Mouse (Mus musculus) urinary bladder, adult 2 months (tissue): ENCODE data around the gene Sp100. TPM values are rescaled to one million over a fixed set of nuclear protein-coding genes. Genes with fewer than 3 reads are reported as not detected.

Experiments used
- DNase-seq: peaks from one replicate; pipeline ENCODE4 v3.0.0; 2022; ENCODE audit warnings: low spot score
- polyA plus RNA-seq: library from polyadenylated mRNA; depleted of rRNA; stranded (reverse); fragments of >200 nt; gene quantifications from 2 replicates; pipeline ENCODE4 v1.2.3, GENCODE M21; 2012

Gene Sp100
- polyA plus RNA-seq, 1 experiment, result 32.2 TPM

- no peak for DNase-seq
Observed at GRCm38 (mm10) chr1:85697721-85698493, 48.1 kb downstream of the Sp100 start.

GRCm38 (mm10) chr1:85702531-85702930, 52.7 kb downstream of the Sp100 start:
- DNase-seq, result no peak

GRCm38 (mm10) chr1:85703245-85704186, 53.7 kb downstream of the Sp100 start:
- DNase-seq, result peak; percentile 44

GRCm38 (mm10) chr1:85705552-85705951, 55.8 kb downstream of the Sp100 start:
- DNase-seq, result no peak

GRCm38 (mm10) chr1:85706754-85707153, 57.0 kb downstream of the Sp100 start:
- DNase-seq, result no peak

- no peak for DNase-seq
Observed at GRCm38 (mm10) chr1:85714501-85714900, 64.7 kb downstream of the Sp100 start.

- DNase-seq, result no peak
Observed at GRCm38 (mm10) chr1:85716447-85717027, 66.7 kb downstream of the Sp100 start.

GRCm38 (mm10) chr1:85719049-85719448, 69.3 kb downstream of the Sp100 start:
- DNase-seq, result no peak

- DNase-seq, result no peak
Observed at GRCm38 (mm10) chr1:85720220-85720893, 70.6 kb downstream of the Sp100 start.

- DNase-seq, result no peak
Observed at GRCm38 (mm10) chr1:85730471-85730870, 80.7 kb downstream of the Sp100 start.

- no peak for DNase-seq
Observed at GRCm38 (mm10) chr1:85732581-85732980, 82.8 kb downstream of the Sp100 start.

- DNase-seq, result no peak
Observed at GRCm38 (mm10) chr1:85734511-85734910, 84.7 kb downstream of the Sp100 start.

GRCm38 (mm10) chr1:85735463-85736123, 85.8 kb downstream of the Sp100 start:
- no peak for DNase-seq

GRCm38 (mm10) chr1:85736355-85737184, 86.8 kb downstream of the Sp100 start:
- DNase-seq, result no peak

- no peak for DNase-seq
Observed at GRCm38 (mm10) chr1:85739000-85739399, 89.2 kb downstream of the Sp100 start.

GRCm38 (mm10) chr1:85739819-85740218, 90.0 kb downstream of the Sp100 start:
- DNase-seq, result no peak

GRCm38 (mm10) chr1:85740923-85741322, 91.1 kb downstream of the Sp100 start:
- no peak for DNase-seq

- DNase-seq, result no peak
Observed at GRCm38 (mm10) chr1:85742333-85742732, 92.5 kb downstream of the Sp100 start.

GRCm38 (mm10) chr1:85742916-85743505, 93.2 kb downstream of the Sp100 start:
- DNase-seq, result no peak

GRCm38 (mm10) chr1:85744539-85744938, 94.8 kb downstream of the Sp100 start:
- no peak for DNase-seq
